Mouse (Mus musculus) adrenal gland, postnatal 36 days (tissue): ENCODE data around the gene Ghrhr. TPM values are rescaled to one million over a fixed set of nuclear protein-coding genes. Genes with fewer than 3 reads are reported as not detected.
A peak's percentile ranks its signal among the peaks of the same experiment; 100 is the strongest.

Experiments used
- DNase-seq, 2 experiments: peaks; one replicate each; pipeline ENCODE4 v3.0.0; 2021; ENCODE audit warnings: mixed read lengths in 1 of 2
- long read RNA-seq, 2 experiments: library from polyadenylated mRNA; stranded (forward); transcript quantifications; one replicate each; pipeline ENCODE4 v2.0.0; 2021; ENCODE audit warnings: borderline sequencing depth in 2 of 2
- total RNA-seq, 2 experiments: library from RNA; stranded (reverse); gene quantifications; 2 replicates each; pipeline ENCODE4 v1.2.3; 2021

Ghrhr gene
- not detected for total RNA-seq
- long read RNA-seq, experiment 1: 0 reads
- long read RNA-seq, experiment 2: 0 reads

DNA sequence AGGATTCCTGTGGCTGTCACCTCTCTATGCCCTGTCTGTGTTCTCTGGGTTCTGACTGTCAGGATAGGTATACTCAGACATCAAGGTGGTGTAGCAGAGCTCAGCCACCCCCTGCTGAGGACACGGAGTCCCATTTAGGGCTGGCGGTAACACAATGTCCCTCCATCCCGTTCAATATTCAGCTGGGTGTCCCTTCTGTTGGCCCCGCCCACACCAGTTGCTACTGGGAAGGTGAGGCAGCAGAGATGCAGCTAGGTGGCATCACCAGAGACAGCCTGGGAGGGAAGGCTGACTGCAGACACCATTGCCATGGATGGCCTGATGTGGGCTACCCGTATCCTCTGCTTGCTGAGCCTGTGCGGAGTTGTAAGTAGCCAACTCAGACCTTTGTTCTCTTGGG is at the start of gene Ghrhr:
Ghrhr (plus strand) TSS at position 220 of the 400 bp plus-strand sequence.
- no peak for DNase-seq

GRCm38 (mm10) chr6:55326299-55326698 is 49.8 kb upstream of the Ghrhr start:
- DNase-seq: no peak

DNA sequence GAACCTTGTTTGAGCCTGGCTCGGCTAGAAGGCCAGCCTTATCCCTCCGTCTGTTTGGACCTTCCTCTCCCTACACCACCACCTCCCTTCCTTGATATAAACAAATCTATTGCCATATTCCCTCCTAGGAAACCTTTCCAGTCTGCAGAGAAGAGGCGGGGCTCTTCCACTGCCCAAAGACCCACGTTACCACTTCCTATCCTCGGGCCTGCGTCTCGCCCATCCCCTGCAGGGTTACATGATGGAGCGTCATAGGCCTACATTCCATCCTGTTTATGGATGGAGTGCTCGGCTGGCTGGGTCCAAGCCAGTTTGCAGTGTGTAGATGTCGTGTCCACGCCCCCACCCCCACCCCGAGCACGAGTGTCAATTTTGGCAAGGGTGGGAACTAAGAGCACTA is 48.8 kb upstream of the Ghrhr start:
- DNase-seq: no peak

DNA sequence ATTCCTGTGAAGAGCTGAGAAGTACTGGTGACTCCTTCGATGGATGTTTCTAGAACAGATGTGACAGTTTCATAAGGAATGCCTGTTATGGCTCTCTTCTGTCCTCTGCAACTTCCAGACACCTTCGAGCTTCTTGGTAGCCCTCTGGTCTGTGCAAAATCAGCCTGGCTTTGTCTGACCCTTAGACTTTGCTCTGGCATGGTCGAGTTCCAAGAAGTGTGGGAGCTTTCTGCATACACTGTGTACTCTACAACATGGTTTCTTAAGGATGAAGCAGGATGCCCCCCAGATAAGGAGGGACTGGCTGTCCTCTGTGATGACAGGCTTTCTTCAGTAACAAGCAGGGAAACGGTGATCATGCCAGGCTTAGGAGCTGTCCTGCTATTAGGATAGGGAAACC is 47.9 kb upstream of the Ghrhr start:
- no peak for DNase-seq

GRCm38 (mm10) chr6:55331315-55331714 is 44.8 kb upstream of the Ghrhr start:
- DNase-seq: no peak

- no peak for DNase-seq
These were observed 43.9 kb upstream of the Ghrhr start for GRCm38 (mm10) chr6:55332100-55332772.

- DNase-seq: no peak
These were observed 43.4 kb upstream of the Ghrhr start for GRCm38 (mm10) chr6:55332773-55333109.

DNA sequence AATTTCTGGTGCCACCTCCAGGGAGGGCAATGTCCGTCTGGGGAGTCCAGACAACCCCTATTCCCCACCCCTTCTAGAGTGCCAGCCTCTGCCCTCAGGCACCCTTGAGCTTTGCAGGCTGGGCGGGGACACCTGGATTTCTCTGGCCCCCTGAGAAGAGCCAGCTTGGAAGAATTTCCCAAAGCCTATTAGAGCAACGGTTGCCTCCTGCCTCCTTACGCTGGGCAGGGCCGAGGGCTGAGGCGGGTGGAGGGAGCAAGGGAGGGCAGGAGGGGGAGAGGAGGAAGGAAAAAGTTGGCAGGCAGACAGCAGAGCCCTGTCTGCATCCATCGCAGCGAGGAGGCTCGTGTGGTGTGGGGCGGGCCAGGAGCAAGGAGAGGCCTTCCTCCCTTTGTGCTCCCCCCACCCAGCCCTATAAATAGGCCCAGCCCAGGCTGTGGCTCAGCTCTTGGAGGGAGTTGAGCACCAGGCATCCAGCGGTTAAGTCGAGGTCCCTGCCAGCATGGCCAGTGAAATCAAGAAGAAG is 40.0 kb upstream of the Ghrhr start, which contains the start of gene Aqp1:
Aqp1 (plus strand) TSS at position 444 of the 526 bp plus-strand sequence.
- peak; percentile 12 to 16 for DNase-seq

GRCm38 (mm10) chr6:55337242-55337641 is 38.9 kb upstream of the Ghrhr start:
- DNase-seq: no peak

DNA sequence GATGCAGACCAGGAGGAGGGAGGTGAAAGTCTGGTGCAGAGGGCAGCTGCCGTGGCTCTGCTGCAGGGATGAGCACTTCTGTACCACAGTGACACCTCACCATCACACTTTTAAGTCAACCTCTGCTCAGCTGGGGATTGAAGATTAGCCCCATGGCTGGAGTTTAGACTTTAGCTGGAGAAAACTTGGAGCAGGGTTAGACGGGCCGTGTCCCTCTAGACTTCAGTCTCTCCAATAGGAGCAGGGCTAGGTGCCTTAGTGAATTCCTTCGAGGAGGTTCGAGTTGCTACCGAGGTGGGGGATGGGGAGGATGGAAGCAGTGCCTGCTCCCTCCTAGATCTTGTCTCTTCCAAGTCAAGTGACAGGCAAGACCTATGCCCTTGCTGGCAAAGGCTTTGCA is 38.0 kb upstream of the Ghrhr start:
- DNase-seq: no peak

- no peak for DNase-seq
These were observed 36.9 kb upstream of the Ghrhr start for GRCm38 (mm10) chr6:55338934-55339825.

DNA sequence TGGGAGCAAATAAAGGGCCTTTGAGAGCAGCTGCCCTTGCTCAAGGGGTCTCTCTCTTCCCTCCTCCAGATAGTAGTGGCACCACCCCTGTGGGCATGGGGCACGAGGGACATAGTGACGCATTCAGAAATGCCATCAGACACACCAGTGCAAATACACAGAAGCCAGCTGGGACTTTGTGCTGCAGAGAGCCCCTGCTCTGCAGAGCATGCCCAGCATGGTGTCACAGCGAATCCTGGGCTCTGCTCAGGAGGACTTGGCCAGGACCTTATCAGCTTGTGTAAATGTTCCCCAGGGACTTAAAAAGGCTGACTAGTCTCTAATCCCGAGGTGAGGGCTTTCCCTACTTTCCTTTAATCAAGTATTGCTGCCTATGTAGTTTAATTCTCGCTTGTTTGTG is 34.4 kb upstream of the Ghrhr start:
- no peak for DNase-seq

DNA sequence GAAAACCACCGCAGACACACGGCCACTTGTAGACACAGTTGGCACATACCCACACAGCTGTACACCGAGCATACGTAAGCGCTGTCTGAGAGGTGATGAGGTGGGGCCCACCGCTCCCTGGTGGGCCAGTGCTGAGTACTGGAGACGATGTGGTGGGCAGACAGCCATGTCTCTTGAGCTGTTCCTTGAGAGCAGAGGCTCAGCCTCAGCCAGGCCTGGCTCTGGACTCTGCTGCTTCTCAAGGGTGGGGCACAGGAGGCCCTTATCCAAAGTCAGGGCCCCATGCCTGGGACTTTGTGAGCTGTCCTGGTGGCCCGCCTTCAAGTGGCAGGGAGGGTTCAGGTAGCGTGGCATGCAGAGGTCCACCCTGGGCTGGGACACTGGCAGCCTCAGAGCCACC is 33.8 kb upstream of the Ghrhr start:
- DNase-seq: no peak

DNA sequence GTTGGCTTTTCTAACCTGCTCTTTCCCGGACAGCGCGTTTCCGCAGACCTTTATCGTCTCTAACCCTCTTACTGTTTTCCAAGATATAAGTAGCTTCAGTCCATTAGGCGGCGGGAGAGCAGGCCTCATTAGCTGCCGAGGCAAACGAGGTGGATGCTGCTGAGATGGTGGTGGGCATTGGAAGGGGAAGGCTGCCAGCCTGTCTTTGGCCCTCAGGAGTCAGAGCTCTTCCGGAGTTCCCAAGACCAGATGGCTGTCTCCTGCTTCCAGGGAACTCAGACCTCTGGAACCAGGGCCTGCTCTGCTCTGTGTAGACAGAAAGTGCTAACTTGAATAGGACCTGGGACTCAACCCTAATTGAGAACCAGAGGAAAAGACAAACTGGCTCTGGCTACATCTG is 32.6 kb upstream of the Ghrhr start:
- DNase-seq: no peak

DNA sequence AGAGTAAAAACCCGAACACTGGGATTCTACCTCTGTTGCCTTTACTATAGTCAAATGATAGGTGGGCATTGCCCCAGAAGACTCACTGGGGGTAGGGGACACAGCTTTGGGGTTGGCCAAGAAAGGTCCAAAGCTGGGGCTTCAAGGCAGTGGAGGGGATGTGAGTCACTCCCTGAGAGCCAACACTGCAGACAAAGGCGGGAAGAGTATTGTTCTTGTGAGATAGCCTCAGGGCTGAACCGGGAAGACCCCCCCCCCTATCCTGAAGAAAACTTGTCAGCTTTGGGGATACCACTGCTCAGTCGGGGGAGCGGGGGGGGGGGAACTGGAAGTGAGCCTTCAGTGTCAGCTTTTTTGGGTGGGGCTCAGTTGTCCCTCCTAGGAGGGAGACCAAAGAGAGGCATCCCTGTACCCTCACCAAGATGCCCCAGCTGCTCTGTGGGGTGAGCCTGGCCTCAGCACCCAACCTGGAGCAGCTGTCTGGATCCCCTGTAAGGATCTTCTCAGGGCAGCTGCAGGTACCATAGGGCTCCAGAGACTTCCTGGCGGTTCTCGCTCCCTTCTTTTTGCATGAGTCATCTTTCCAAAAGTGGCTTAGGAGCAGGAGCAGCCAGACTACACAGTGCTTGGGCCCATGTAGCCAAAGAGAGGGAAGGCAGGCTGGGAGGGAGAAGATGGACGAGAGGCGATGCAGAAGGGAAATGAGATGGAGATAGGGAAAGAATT is 31.6 kb upstream of the Ghrhr start:
- DNase-seq: no peak

- no peak for DNase-seq
These were observed 30.8 kb upstream of the Ghrhr start for GRCm38 (mm10) chr6:55345264-55345663.

- DNase-seq: no peak
These were observed 29.6 kb upstream of the Ghrhr start for GRCm38 (mm10) chr6:55346491-55346890.

DNA sequence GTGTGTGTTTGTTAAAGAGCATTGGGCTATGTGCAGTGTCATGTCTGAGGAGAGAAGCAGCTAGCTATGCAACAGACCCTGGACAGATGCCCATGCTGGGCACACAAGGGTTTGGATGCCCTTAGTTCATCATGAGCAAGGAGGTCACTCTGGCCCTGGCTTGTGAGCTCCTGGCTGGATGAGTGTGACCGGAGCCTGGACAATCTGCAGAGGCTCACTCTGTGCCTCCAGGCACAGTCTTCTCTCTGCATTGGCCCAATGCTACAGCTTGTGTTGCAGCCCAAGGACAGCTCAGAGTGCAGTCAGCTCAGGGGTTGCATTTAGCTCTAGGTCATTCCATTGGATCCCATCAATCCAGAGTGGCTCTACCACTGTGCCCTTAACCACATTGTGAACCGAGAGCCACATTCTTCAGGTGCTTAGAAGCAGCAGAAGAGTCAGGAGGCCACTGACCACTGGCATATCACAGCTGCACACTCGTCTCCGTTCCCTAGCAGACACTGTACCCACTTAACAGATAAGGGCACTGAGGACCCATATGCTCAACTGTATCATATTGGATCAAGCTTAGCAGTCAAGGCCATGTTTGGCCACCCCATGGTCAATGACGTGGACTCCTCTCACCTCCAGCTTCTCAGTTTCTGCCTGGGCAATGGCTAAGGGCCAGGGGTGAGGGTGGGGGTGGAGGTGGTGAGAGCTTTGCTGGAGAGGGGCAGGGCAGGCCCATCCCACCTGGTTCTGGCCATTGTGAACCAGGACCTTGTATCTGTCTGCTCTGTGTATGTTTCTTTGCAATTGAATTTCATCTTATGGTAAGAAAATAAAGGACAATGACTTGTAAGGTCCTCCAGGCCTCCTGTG is 28.2 kb upstream of the Ghrhr start:
- DNase-seq: no peak

GRCm38 (mm10) chr6:55349231-55349630 is 26.9 kb upstream of the Ghrhr start:
- DNase-seq: no peak

DNA sequence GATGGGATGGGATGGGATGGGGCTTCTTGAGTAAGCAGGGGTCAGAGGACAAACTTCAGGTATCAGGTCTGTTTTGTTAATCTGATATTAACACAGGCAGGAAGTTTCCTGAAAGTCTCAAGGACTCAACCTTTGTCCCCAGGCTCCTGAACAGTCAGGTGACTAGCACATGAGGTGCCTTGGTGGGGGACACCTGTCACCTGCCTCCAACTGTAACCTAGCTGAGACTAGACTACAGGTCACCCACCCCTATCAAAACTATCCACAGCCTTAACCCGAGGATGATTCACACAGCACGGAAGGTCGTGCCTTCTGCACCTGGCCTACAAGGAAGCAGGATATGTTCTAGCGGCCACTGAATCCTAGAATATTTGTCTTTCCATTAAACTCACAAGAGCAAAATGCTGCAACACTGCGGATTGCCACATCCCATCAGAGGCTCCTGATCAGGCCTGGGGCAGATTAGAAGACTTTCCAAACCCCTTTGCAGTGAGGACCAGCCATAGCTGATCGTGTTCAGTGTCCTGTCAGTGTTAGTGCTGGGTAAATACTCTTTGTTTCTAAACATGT is 25.6 kb upstream of the Ghrhr start:
- no peak for DNase-seq

- DNase-seq: no peak
These were observed 24.4 kb upstream of the Ghrhr start for GRCm38 (mm10) chr6:55351712-55352111.
